Mouse (Mus musculus): Measurements from ENCODE around the gene Srpk1. TPM values are rescaled to one million over a fixed set of nuclear protein-coding genes. Genes with fewer than 3 reads are reported as not detected.
A peak's percentile ranks its signal among the peaks of the same experiment; 100 is the strongest.

Gene Srpk1
- polyA plus RNA-seq, 1 experiment from 2014 or later = 30.2 TPM

- ATAC-seq (ENCODE audit: insufficient read depth) = no peak
- peaks cover 7% of the 10 kb centered on the region; the same call in 1 of the 2 replicates for H3K27me3 ChIP-seq
- H3K9me3 ChIP-seq (replicated peaks) = no peaks in the 10 kb centered on the region
- H3K36me3 ChIP-seq (replicated peaks) = no peaks in the 10 kb centered on the region
- H3K4me3 ChIP-seq (replicated peaks) = no peak overlapping the region
- peaks cover 5% of the 10 kb centered on the region for H3K4me1 ChIP-seq (replicated peaks)
- H3K27ac ChIP-seq (replicated peaks) = no peak overlapping the region
- no peak overlapping the region for H3K9ac ChIP-seq
- no peak overlapping the region for H3K4me2 ChIP-seq
- WGBS (ENCODE audit: insufficient replicate concordance) = 6% methylated on average over 9 of the region's 9 CpGs
Measured at GRCm38 (mm10) chr17:28580396-28580795, 42.1 kb downstream of the Srpk1 start.

- Histone ChIP-seq H3K9me3 (replicated peaks) (no peaks in the 10 kb centered on the region), H3K4me2 (peak within 1 kb of the TSS; percentile 50), H3K36me3 (replicated peaks) (no peaks in the 10 kb centered on the region), H3K4me3 (replicated peaks) (0 out of 2 replicates have a peak within 1 kb of the TSS, but pooled peaks have one; percentile 17), H3K27ac (replicated peaks) (no peak within 1 kb of the TSS), H3K9ac (no peak within 1 kb of the TSS), H3K4me1 (replicated peaks) (peaks cover 7% of the 10 kb centered on the region), H3K27me3 (peaks cover 9% of the 10 kb centered on the region; the same call in 1 of the 2 replicates)
- peak; percentile 31; the same call in 1 of the 2 replicates for ATAC-seq (ENCODE audit: insufficient read depth)
- 16% methylated on average over 50 of the region's 50 CpGs for WGBS (ENCODE audit: insufficient replicate concordance)
Measured at GRCm38 (mm10) chr17:28575244-28576125, 47.0 kb downstream of the Srpk1 start, which contains the start of gene Lhfpl5. Lhfpl5 (plus strand) TSS chr17:28575641.

- Histone ChIP-seq H3K4me2 (no peak overlapping the region), H3K4me1 (replicated peaks) (peaks cover 7% of the 10 kb centered on the region), H3K36me3 (replicated peaks) (no peaks in the 10 kb centered on the region), H3K27ac (replicated peaks) (no peak overlapping the region), H3K4me3 (replicated peaks) (no peak overlapping the region), H3K27me3 (peaks cover 9% of the 10 kb centered on the region; the same call in 1 of the 2 replicates), H3K9ac (no peak overlapping the region), H3K9me3 (replicated peaks) (no peaks in the 10 kb centered on the region)
- WGBS (ENCODE audit: insufficient replicate concordance) = 62% methylated on average over 6 of the region's 6 CpGs
- no peak for ATAC-seq (ENCODE audit: insufficient read depth)
Measured at GRCm38 (mm10) chr17:28572941-28573340, 49.6 kb downstream of the Srpk1 start.

GRCm38 (mm10) chr17:28572521-28572920 lies 50.0 kb downstream of the Srpk1 start:
- Histone ChIP-seq H3K4me1 (replicated peaks) (peaks cover 7% of the 10 kb centered on the region), H3K36me3 (replicated peaks) (no peaks in the 10 kb centered on the region), H3K27me3 (peaks cover 9% of the 10 kb centered on the region; the same call in 1 of the 2 replicates), H3K4me2 (no peak overlapping the region), H3K4me3 (replicated peaks) (no peak overlapping the region), H3K9me3 (replicated peaks) (no peaks in the 10 kb centered on the region), H3K27ac (replicated peaks) (no peak overlapping the region), H3K9ac (no peak overlapping the region)
- 53% methylated on average over 7 of the region's 7 CpGs for WGBS (ENCODE audit: insufficient replicate concordance)
- ATAC-seq (ENCODE audit: insufficient read depth) = no peak

GRCm38 (mm10) chr17:28571868-28572267 lies 50.6 kb downstream of the Srpk1 start:
- Histone ChIP-seq H3K4me3 (replicated peaks) (no peak overlapping the region), H3K36me3 (replicated peaks) (no peaks in the 10 kb centered on the region), H3K27ac (replicated peaks) (no peak overlapping the region), H3K9ac (no peak overlapping the region), H3K4me2 (no peak overlapping the region), H3K27me3 (peaks cover 9% of the 10 kb centered on the region; the same call in 1 of the 2 replicates), H3K9me3 (replicated peaks) (no peaks in the 10 kb centered on the region), H3K4me1 (replicated peaks) (peaks cover 7% of the 10 kb centered on the region)
- 51% methylated on average over 3 of the region's 3 CpGs for WGBS (ENCODE audit: insufficient replicate concordance)
- no peak for ATAC-seq (ENCODE audit: insufficient read depth)

GRCm38 (mm10) chr17:28567541-28567940 lies 55.0 kb downstream of the Srpk1 start:
- Histone ChIP-seq H3K9me3 (replicated peaks) (no peaks in the 10 kb centered on the region), H3K27ac (replicated peaks) (no peak overlapping the region), H3K4me3 (replicated peaks) (no peak overlapping the region), H3K36me3 (replicated peaks) (no peaks in the 10 kb centered on the region), H3K4me2 (no peak overlapping the region), H3K9ac (no peak overlapping the region), H3K27me3 (no peaks in the 10 kb centered on the region), H3K4me1 (replicated peaks) (no peaks in the 10 kb centered on the region)
- WGBS (ENCODE audit: insufficient replicate concordance) = 37% methylated on average over 3 of the region's 3 CpGs
- ATAC-seq (ENCODE audit: insufficient read depth) = no peak

- Histone ChIP-seq H3K27ac (replicated peaks) (no peak overlapping the region), H3K4me3 (replicated peaks) (no peak overlapping the region), H3K27me3 (no peaks in the 10 kb centered on the region), H3K4me1 (replicated peaks) (0 out of 2 replicates have a peak, but pooled peaks cover 3% of the 10 kb centered on the region), H3K9ac (no peak overlapping the region), H3K4me2 (no peak overlapping the region), H3K36me3 (replicated peaks) (no peaks in the 10 kb centered on the region), H3K9me3 (replicated peaks) (no peaks in the 10 kb centered on the region)
- no peak for ATAC-seq (ENCODE audit: insufficient read depth)
Measured at GRCm38 (mm10) chr17:28565181-28565580, 57.3 kb downstream of the Srpk1 start.

- Histone ChIP-seq H3K9ac (no peak overlapping the region), H3K27ac (replicated peaks) (no peak overlapping the region), H3K4me1 (replicated peaks) (peaks cover 12% of the 10 kb centered on the region), H3K9me3 (replicated peaks) (no peaks in the 10 kb centered on the region), H3K4me3 (replicated peaks) (no peak overlapping the region), H3K27me3 (no peaks in the 10 kb centered on the region), H3K4me2 (no peak overlapping the region), H3K36me3 (replicated peaks) (no peaks in the 10 kb centered on the region)
- no peak for ATAC-seq (ENCODE audit: insufficient read depth)
- WGBS (ENCODE audit: insufficient replicate concordance) = 43% methylated on average over 7 of the region's 7 CpGs
Measured at GRCm38 (mm10) chr17:28561613-28562012, 60.9 kb downstream of the Srpk1 start.

GRCm38 (mm10) chr17:28560598-28560997 lies 61.9 kb downstream of the Srpk1 start, which contains the start of gene Clps:
Clps (minus strand) TSS chr17:28560766.
- Histone ChIP-seq H3K4me2 (no peak within 1 kb of the TSS), H3K27me3 (no peaks in the 10 kb centered on the region), H3K9ac (no peak within 1 kb of the TSS), H3K27ac (replicated peaks) (no peak within 1 kb of the TSS), H3K9me3 (replicated peaks) (no peaks in the 10 kb centered on the region), H3K4me1 (replicated peaks) (peaks cover 15% of the 10 kb centered on the region), H3K4me3 (replicated peaks) (no peak within 1 kb of the TSS), H3K36me3 (replicated peaks) (no peaks in the 10 kb centered on the region)
- no peak for ATAC-seq (ENCODE audit: insufficient read depth)
- WGBS (ENCODE audit: insufficient replicate concordance) = 48% methylated on average over 4 of the region's 4 CpGs

GRCm38 (mm10) chr17:28557772-28558171 lies 64.7 kb downstream of the Srpk1 start:
- Histone ChIP-seq H3K27me3 (no peaks in the 10 kb centered on the region), H3K4me2 (no peak overlapping the region), H3K27ac (replicated peaks) (no peak overlapping the region), H3K4me1 (replicated peaks) (peaks cover 15% of the 10 kb centered on the region), H3K4me3 (replicated peaks) (no peak overlapping the region), H3K36me3 (replicated peaks) (no peaks in the 10 kb centered on the region), H3K9me3 (replicated peaks) (no peaks in the 10 kb centered on the region), H3K9ac (no peak overlapping the region)
- WGBS (ENCODE audit: insufficient replicate concordance) = 58% methylated on average over 6 of the region's 6 CpGs
- no peak for ATAC-seq (ENCODE audit: insufficient read depth)

- Histone ChIP-seq H3K36me3 (replicated peaks) (no peaks in the 10 kb centered on the region), H3K4me1 (replicated peaks) (peaks cover 15% of the 10 kb centered on the region), H3K4me3 (replicated peaks) (no peak overlapping the region), H3K27ac (replicated peaks) (no peak overlapping the region), H3K27me3 (no peaks in the 10 kb centered on the region), H3K4me2 (no peak overlapping the region), H3K9me3 (replicated peaks) (no peaks in the 10 kb centered on the region), H3K9ac (no peak overlapping the region)
- 29% methylated on average over 6 of the region's 6 CpGs for WGBS (ENCODE audit: insufficient replicate concordance)
- ATAC-seq (ENCODE audit: insufficient read depth) = peak; percentile 34; the same call in 1 of the 2 replicates
Measured at GRCm38 (mm10) chr17:28556635-28557396, 65.7 kb downstream of the Srpk1 start.

Data from liver, embryonic 15.5 days (tissue).